Mouse (Mus musculus): ENCODE measurements around the gene Papola. TPM values are rescaled to one million over a fixed set of nuclear protein-coding genes. Genes with fewer than 3 reads are reported as not detected.

Gene Papola
- polyA plus RNA-seq, 1 experiment: 144 TPM

- no peaks in the 10 kb centered on the region for H3K4me1 ChIP-seq (ENCODE audit: control insufficient read depth, insufficient read depth, low read length)
- TF ChIP-seq CTCF (IDR thresholded peaks at IDR 0.05; ENCODE audit: low read depth, low read length) (no peak), POLR2A (IDR thresholded peaks at IDR 0.05; ENCODE audit: borderline replicate concordance, low read depth, low read length) (no peak)
Measured at GRCm38 (mm10) chr12:105875112-105875511, 90.6 kb downstream of the Papola start.

DNA sequence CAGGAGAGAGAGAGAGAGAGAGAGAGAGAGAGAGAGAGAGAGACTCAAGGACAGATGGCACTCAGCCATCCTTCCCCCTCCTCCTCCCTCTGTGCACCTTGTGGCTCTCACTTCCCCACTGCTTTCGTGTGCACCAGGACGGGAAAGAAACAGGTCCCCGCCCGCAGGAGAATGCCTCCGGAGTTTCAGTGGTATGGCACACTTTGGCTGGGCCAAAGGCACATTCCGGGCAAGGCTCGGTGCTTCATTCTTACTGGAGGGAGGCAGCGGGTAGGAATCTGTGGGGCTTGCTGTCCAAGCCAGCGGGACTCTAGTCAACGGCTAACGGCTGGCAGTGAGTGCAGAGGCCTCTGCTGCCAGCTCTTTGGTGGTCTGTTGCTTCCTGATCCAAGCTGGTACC lies 92.0 kb downstream of the Papola start:
- no peak overlapping the region for H3K4me3 ChIP-seq (ENCODE audit: insufficient read depth, low read length)
- no peak for TF ChIP-seq CTCF (IDR thresholded peaks at IDR 0.05; ENCODE audit: low read depth, low read length)
- H3K4me1 ChIP-seq (ENCODE audit: control insufficient read depth, insufficient read depth, low read length): no peaks in the 10 kb centered on the region
- H3K27ac ChIP-seq (ENCODE audit: insufficient read depth, low read depth, low read length): no peak overlapping the region

More at GRCm38 (mm10) chr12:105875112-105875511, 90.6 kb downstream of the Papola start:
- H3K4me3 ChIP-seq (ENCODE audit: insufficient read depth, low read length): no peak overlapping the region
- H3K27ac ChIP-seq (ENCODE audit: insufficient read depth, low read depth, low read length): no peak overlapping the region

- H3K4me1 ChIP-seq (ENCODE audit: control insufficient read depth, insufficient read depth, low read length): no peaks in the 10 kb centered on the region
- H3K27ac ChIP-seq (ENCODE audit: insufficient read depth, low read depth, low read length): no peak overlapping the region
- TF ChIP-seq CTCF (IDR thresholded peaks at IDR 0.05; ENCODE audit: low read depth, low read length) (no peak), POLR2A (IDR thresholded peaks at IDR 0.05; ENCODE audit: borderline replicate concordance, low read depth, low read length) (no peak)
- no peak overlapping the region for H3K4me3 ChIP-seq (ENCODE audit: insufficient read depth, low read length)
Measured at GRCm38 (mm10) chr12:105876931-105877330, 92.4 kb downstream of the Papola start.

DNA sequence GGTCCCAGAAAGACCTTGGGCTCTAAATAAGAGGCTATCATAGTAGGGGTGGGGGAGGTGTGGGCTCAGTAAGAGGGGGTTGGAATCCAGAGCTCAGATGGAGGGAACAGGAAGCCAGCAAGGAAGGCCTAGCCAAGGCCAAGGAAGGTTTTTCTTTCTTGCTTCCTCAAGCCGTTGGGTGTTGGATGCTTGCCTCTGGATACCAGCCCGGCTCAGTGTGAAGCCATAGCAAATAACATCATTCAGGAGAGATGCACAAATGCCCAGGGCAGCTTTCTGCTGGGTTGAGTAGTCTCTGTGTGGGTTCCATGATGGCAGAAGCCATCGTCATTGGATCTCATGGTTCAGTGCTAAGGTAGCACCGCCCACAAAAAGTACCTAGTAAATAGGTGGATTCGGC lies 94.3 kb downstream of the Papola start:
- Histone ChIP-seq H3K4me1 (ENCODE audit: control insufficient read depth, insufficient read depth, low read length) (no peaks in the 10 kb centered on the region), H3K27ac (ENCODE audit: insufficient read depth, low read depth, low read length) (no peak overlapping the region), H3K4me3 (ENCODE audit: insufficient read depth, low read length) (no peak overlapping the region)
- TF ChIP-seq CTCF (IDR thresholded peaks at IDR 0.05; ENCODE audit: low read depth, low read length) (no peak), POLR2A (IDR thresholded peaks at IDR 0.05; ENCODE audit: borderline replicate concordance, low read depth, low read length) (no peak)

DNA sequence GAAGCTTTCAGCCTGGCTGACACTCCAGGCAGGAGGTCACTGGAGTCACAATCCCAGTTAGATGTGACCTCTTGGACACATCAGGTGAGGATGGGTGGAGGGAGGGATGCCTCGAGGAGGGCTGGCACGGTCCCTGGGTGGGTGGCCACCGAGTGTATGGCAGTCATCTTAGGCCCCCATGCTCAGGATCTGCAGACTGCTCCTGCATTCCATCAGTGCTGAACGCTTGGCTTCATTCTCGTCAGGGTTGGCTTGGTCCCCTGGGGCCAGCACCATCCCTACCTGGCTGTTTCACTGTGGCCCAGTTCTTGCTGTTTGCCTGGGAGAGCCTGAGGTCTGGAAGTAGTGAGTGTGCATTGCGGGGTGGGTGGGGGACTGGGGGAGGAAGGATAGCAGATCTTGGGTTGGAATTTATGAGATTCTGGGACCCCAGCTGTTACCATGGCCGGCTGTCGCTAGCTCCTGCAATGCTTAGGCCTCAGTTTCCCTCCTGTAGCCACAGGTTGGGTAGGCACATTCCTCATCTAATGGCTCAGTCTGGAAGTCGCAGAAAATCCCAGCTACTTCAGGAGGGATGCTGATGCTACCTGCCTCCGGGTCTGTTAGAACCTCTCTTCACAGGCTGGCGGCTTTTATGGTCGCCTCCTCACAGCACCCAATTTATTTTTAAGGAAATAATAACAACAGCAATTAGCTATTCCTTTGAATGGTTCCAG lies 99.5 kb downstream of the Papola start:
- Histone ChIP-seq H3K4me1 (ENCODE audit: control insufficient read depth, insufficient read depth, low read length) (no peaks in the 10 kb centered on the region), H3K27ac (ENCODE audit: insufficient read depth, low read depth, low read length) (no peak overlapping the region), H3K4me3 (ENCODE audit: insufficient read depth, low read length) (no peak overlapping the region)
- no peak for TF ChIP-seq POLR2A (IDR thresholded peaks at IDR 0.05; ENCODE audit: borderline replicate concordance, low read depth, low read length)
- no peak for TF ChIP-seq CTCF (IDR thresholded peaks at IDR 0.05; ENCODE audit: low read depth, low read length)

GRCm38 (mm10) chr12:105884515-105885323 lies 100.2 kb downstream of the Papola start:
- TF ChIP-seq POLR2A (IDR thresholded peaks at IDR 0.05; ENCODE audit: borderline replicate concordance, low read depth, low read length) (no peak), CTCF (IDR thresholded peaks at IDR 0.05; ENCODE audit: low read depth, low read length) (no peak)
- no peak overlapping the region for H3K27ac ChIP-seq (ENCODE audit: insufficient read depth, low read depth, low read length)
- no peak overlapping the region for H3K4me3 ChIP-seq (ENCODE audit: insufficient read depth, low read length)
- H3K4me1 ChIP-seq (ENCODE audit: control insufficient read depth, insufficient read depth, low read length): no peaks in the 10 kb centered on the region

Other genes starting within 250 kb of the Papola start
- gene Bdkrb2, start 221.5 kb upstream of the Papola start, polyA plus RNA-seq (2012; ENCODE audit: insufficient read depth, insufficient read length, missing spikeins): not detected in 2 replicates
- not detected in 2 replicates for gene Bdkrb1, start 181.6 kb upstream of the Papola start, polyA plus RNA-seq (2012; ENCODE audit: insufficient read depth, insufficient read length, missing spikeins)
- 20.6 and 21.2 TPM in 2 replicates for gene Gskip, start 99.9 kb upstream of the Papola start, polyA plus RNA-seq (2012; ENCODE audit: insufficient read depth, insufficient read length, missing spikeins)
- gene Atg2b, start 99.5 kb upstream of the Papola start, polyA plus RNA-seq (2012; ENCODE audit: insufficient read depth, insufficient read length, missing spikeins): 14.4 and 16.5 TPM in 2 replicates
- not detected in 2 replicates for gene Ak7, start 78.7 kb upstream of the Papola start, polyA plus RNA-seq (2012; ENCODE audit: insufficient read depth, insufficient read length, missing spikeins)
- 37.0 and 42.9 TPM in 2 replicates for gene Vrk1, start 225.5 kb downstream of the Papola start, polyA plus RNA-seq (2012; ENCODE audit: insufficient read depth, insufficient read length, missing spikeins)